Mouse (Mus musculus) megakaryocyte-erythroid progenitor cell, adult 5-6 weeks (primary cell): Measurements from ENCODE around the gene Ccdc137. TPM values are rescaled to one million over a fixed set of nuclear protein-coding genes. Genes with fewer than 3 reads are reported as not detected.
A peak's percentile ranks its signal among the peaks of the same experiment; 100 is the strongest.

Experiments
- ATAC-seq: replicated peaks from 2 replicates; pipeline ENCODE4 v1.8.0; 2016; ENCODE audit warnings: mild to moderate bottlenecking, inconsistent platforms; ENCODE audit not compliant: severe bottlenecking, poor library complexity, low FRiP score, low TSS enrichment
- total RNA-seq, 2 experiments: library from RNA; stranded (forward) in 1 of 2; stranded (reverse) in 1 of 2; fragments of 200-1000, 215-1000 nt in 1 of 2; fragments of >200 nt in 1 of 2; fragmentation: Nextera tagmentation in 1 of 2; gene quantifications; 2 replicates each; pipeline ENCODE4 v1.2.3; 2014 to 2017

Ccdc137 gene
- total RNA-seq, 2 experiments from 2014 or later: 67.6 to 70.0 TPM

DNA sequence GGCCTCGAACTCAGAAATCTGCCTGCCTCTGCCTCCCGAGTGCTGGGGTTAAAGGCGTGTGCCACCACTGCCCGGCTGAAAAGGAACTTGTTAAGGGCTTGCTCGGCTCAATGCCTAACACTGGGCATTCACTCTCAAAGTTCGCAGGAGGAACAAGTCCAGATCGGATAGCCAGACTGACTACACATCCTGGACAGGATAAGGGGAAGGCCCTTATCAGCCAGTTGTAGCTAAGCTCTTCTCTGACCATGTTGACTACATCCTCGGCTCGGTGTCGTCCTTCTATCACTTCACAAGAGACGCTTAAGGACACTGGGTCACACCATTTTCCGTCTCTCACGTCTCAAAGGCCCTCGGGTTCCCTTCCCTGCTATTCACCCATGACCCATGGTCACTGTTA lies 545 bp upstream of the Ccdc137 start:
- peak; percentile 35; the same call in 1 of the 2 replicates for ATAC-seq

DNA sequence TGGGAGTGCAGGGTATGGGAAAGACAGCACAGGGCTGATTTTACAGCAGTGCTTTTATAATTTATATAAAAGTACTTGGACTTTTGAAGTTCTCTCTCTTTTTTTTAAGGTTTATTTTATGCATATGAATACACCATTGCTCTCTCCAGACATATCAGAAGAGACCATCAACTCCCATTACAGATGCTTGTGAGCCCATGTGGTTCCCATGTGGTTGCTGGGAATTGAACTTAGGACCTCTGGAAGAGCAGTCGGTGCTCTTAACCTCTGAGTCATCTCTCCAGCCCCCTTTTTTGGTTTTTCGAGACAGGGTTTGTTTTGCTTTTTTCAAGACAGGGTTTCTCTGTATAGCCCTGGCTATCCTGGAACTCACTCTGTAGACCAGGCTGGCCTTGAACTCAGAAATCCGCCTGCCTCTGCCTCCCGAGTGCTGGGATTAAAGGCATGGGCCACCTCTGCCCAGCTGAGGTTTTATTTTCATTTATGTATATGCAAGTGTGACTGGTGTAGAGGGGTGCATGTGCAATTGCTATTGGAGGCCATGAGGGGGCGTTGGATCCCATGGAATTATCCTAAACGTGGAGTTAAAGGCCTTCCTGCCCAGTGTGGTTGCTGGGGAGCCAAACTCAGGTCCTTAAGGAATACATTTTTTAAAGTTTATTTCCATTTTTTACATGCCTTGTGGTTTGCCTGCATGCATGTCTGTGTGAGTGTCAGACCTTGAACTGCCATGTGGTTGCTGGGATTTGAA lies 1.1 kb downstream of the Ccdc137 start:
- no peak for ATAC-seq

DNA sequence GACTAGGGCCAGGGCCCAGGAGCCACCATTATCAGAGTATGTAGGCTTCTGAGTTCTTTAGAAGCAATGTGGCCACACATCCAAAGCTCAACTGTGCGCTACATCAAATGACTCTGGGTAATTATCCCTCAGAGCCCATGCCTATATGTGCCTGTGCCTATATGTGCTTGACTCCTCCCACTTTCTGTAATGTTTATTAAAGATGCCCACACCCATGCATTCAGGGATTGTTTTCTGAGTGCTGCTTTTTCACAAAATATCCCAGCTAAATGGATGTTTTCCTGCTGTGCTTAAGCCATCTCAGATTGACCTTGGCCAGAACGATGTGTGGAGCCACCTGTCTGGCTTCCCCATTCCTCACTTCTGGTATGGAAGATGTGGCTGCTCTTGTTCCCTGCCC lies 5.6 kb downstream of the Ccdc137 start:
- no peak for ATAC-seq

DNA sequence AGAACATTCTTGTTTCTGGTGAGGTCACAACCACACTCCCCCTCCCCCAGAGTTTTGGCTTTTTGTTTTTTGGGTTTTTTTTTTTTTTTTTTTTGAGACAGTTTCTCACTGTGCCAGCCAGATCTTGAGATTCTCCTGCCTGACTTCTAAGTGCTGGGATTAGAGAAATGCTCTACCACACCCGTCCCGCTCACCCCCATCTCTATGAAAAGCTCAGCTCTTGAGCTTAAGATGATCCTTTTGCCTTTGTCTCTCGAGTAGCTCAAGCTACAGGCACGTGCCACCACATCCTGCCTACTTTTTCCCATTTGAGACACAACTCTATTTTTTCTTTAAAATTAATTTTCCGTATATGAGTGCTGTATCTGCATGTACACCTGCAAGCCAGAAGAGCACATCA lies 6.5 kb downstream of the Ccdc137 start:
- no peak for ATAC-seq

DNA sequence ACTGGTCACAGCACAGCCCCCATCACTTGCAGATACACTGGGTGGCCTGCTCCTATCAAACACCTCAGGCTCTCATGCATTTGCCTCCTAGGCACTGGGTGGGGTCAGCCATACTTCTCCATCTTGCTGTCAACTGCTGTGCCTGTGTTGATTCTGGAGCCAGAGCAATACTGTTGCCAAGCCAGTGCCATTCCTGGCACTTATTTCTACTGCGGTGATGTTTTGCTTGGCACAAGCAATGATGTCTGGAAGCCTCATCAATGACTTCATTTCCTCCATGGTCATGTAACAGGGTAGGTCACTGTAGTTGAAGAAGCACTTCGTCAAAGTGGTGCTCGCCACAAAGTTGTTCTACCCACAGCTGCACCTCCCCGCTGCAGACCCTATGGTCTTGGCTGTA lies 7.6 kb downstream of the Ccdc137 start:
- ATAC-seq: no peak

DNA sequence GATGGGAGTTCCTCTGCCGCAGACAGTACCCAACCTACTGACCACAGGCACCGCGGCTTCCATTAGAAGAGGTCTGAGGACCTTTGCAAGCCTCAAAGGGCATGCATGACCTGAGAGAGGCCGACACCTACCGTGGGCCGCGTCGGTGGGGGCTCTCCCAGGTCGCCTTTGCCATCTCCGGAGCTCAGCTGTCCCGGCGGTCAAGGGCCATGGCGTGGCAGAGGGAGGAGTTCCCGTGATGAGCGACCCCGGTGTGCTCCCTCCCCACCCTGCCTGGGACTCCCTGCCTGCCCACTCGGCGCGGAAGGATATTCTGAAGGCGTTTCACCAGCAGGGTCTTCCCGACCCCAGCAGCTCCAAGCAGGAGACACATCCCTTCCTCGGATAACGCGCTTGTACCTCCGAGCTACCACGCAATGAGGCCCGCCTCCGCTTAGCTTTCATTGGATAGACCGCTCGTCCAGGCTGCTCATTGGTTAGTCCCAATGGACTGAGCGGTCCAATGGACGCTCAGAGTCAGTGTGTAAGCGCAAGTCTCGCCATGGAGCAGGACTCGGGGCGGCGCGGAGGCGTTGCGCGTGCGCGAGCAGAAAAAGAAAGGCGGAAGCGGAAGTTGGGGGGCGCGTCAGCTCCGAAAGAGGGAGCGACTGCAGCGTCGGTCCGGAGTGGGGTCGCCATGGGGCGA lies 9.3 kb downstream of the Ccdc137 start, which contains the start of gene Arl16:
Gene Arl16, minus strand, starts transcription at position 557 of the 685 bp plus-strand sequence.
- ATAC-seq: peak; percentile 98

DNA sequence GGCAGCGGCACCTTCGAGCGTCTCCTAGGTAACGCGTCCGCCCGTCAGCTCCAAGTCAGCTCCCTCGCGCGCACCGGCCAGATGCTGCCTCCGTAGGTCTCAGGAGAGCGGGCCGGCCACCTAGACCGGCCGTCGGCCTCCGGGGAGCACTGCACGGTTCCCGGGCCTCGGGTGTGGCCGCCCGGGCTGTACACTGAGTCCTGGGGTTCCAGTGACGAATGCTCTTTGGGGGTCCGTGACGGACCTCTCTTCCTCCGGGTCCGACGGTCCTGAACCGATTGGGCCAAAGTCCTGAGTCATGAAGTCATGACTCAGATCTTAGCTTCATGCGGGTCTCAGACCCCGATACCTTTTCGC lies 9.8 kb downstream of the Ccdc137 start:
- ATAC-seq: no peak

DNA sequence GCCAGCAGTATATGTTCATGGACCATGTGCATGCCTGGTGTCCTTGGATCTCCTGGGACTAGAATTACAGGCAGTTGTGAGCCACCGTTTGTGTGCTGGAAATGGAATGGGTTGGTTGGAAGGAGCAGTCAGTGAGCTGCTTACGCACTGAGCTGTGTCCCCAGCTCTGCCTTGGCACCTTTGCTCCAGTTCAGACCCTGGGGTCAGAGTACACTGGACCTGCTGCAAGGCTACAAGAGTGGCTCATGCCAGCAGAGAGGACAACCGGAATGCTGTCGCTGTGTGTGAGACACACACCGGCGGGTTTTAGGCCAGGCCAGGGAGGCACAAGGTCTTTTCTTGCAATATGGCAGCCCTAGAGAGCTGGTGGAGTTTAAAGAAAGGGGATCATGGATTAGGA lies 14.1 kb downstream of the Ccdc137 start:
- ATAC-seq: no peak

DNA sequence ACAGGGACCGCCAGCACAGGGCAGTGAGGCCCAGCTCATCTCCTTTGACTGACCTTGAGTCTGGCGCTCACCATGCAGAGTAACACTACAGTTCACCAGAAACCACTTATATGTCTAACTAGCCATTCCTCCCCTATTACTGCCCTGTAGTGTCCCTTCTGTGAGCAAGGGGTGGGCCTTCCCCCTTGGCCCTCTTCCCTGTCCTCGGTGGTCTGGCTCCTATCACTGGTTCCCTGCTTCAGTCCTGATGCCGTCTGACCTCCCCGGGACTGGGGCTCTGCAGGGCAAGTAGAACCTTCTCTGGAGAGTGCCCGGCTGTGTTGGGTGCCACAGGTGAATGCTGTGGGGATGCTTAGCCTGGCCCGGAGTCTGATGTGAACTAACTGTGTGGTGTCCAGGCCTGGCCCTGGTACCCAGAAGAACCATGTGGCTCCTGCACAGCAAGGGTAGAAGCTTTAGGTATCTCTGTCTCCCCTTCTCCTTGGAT lies 25.6 kb downstream of the Ccdc137 start:
- ATAC-seq: no peak

DNA sequence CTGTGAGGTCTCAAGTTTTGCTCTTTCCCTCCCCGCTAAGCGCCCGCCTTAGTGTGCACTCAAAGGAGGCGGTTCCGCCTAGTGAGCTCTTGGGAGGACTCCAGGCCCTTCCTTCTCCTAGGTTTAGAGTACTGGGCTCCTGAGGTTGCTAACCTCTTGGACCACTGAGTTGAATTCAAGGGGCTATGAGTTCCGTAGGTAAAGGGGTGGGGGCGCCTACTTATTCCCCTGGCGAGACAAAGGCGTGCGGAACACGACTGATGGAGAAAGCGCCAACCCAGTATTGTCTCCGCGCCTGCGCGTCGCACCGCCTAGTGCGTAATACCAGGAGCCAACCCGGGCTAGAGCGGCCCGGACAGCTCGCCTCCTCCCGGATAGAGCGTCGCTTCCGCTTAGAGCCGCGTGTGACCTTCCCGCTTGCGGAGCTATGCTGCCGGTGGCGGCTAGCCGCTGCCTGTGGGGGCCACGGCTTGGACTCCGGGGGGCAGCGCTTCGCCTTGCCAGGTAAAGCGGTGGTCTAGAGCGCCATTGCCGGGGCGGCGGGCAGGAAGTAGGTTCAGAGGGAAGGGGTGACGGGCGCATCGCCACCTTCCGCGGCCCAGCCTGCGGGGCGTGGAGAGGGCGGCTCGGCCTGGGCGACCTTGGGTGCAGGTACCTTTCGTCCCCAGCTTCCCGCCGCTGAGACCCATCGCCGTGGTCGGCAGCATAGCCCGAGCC lies 26.5 kb downstream of the Ccdc137 start, which contains the start of gene Mrpl12:
Gene Mrpl12, plus strand, starts transcription at position 349 of the 717 bp plus-strand sequence.
- peak; percentile 85 for ATAC-seq

DNA sequence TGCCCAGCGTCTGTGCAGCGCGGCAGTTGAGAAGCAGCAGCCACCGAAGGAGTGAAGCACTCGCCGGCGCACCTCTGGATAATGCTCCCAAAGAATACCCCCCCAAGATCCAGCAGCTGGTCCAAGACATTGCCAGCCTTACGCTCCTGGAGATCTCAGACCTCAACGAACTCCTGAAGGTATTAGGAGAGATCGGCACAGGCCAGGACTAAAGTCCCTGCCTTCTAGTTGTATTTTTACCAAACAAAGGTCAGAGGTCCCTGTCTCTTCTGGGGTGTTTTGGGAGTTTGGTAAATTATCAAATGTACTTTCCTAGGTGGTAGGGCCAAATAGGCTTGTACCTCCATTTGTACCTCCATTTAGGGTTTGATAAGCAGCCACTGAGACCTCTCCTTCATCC lies 27.3 kb downstream of the Ccdc137 start:
- ATAC-seq: no peak

DNA sequence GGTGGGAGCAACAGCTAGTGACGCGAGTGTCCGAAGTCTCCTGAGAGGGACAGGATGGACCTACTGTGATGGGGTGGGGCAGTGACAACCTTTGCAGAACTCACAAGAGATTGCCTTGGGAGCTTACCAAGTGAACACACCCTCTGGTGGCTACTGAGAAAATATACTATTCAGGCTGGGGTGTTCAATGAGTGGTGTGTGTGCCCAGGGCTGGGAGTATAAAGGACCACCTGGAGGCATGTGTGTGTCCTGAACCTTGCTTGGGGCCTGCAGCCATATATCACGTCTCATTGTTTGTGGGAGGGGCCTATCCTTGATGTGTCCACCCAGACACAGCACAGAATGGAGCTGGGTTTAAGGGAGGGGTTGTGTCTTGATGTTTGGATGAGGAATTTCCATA lies 30.6 kb downstream of the Ccdc137 start:
- no peak for ATAC-seq

DNA sequence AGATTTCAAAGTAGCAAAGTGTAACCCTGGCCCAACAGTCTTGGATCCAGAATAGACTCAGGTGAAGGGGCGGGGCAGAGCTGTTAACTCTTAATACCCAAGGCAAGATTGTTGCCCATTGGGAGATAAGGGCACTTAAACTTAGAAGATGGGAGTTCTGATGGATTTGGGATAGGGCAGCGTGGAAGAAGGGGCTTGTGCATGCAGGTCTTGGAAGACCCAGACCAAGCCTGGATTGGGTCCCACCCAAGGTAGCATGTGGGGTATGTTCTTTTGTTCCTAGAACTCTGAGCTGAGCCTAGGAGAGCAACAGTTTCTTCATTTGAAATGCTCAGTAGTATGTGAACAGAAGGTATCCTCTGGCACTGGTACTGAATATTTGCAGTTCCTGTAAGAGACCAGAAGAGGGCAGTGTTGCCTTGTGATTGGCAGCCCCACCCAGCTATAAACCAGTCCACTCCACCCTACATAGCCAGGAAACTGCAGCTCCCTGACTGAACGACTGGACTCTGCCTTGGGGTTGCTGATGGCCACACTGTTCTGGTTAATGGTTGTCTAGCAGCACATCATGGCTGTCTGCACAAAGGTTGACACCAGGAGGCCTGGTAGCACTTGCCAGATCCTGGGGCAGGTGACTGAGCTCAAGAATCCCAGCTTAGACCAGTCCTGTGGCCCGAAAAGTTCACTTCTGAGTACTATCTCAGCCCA lies 31.3 kb downstream of the Ccdc137 start:
- ATAC-seq: peak; percentile 40

DNA sequence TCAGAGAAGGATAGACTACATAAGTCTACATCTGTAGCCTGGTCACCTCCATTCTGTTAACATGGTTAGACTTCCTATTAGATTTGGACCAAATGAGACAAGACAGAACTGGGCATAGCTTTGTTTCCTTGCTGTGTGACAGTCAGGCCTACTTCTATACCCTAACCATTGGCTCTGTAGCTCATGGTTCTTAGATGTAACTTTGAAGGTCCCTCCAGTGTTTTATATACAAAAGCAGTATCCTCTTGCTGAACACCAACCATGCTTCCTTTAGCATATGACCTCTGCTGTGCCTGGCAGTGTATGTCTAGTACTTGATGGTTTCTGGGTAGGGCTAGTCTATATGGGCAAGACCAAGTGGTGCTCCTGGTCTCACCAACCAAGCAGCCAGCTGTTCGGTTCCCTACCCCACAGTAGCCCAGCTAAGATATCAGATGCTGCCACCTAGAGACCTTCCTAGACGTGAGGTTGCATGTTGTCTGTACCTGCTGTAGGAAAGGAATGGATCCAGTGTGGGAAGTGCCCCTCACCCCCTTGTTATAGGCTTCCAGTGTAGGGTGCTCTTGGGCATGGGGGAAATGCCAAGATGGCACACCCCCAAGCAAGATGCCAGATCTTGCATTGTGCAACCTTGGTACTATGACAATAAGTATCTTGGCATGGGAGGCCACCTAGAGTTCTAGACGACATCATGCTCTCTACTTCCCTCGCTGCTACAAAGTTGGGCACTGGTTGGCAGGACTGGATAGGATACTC lies 32.6 kb downstream of the Ccdc137 start:
- no peak for ATAC-seq

DNA sequence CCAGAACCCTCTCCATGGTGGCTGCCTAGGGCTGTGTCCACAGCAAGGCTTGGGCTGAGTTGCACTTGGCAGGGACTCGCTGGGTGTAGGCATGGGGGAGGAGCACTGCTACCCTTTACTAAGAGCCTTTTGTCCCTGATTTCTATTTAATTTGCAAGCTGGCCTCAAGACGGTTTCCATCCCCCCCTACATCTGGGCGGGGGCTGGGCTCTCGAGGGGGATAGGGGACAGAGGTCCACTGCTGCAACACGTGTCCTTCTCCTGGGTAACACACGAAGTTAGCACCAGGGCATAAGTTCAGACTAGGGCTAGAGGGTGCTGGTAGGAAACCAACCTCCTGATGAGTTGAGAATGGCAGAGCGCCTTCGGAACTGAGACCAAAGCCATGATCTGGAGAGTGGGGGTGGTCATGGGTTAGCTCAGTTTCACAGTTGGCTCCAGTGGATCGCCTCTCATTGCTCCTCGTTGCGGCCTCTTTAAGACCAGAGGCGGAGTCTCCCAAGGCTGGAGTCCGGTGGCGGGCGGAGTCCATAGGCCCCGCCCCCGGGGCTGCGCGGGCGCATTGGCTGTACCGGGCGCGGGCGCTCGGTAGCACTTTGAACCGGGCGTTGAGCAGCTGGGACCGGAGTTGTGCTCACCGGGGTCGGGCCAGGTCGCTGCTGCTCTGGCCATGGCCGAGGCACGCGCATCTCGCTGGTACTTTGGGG lies 33.6 kb downstream of the Ccdc137 start, which contains the start of gene Slc25a10:
Gene Slc25a10, plus strand, starts transcription at position 524 of the 707 bp plus-strand sequence.
- ATAC-seq: peak; percentile 54

DNA sequence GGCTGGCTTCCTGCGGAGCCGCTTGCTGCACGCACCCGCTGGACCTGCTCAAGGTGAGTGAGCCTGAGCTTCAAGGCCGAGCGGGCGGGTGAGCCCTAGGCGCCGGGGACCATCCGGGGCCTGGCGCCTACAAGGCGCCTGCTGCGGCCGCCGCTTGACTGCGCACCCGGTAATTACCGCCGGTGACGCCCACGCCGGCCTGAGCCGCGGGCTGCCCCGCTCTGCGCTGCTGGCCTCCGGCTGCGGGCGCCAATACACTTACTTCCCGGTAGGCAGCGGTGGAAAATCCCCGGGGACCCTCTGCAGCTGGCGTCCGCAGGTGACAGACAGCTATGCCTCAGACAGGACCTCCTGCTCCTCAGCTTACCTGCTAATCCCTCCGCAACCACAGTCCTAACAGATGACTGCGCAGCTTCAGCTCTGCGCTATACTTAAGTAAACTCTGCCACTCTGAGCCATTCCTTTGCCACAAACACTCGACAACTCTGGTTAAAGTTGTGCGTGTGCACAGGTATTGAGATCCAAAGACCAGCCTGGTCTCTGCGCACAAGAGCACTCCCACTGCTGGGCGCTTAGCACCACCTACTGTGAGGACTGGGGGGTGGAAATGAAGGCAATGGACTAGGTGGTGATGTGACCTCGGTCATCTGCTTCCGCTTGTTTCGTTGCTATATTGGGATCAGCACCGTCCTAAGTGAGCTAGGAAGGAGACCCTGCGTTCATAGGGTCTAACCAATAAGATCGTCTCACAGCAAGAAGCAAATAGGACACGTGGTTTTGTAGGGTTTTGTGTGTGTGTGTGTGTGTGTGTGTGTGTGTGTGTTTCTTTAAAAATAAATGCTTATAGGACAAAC lies 34.3 kb downstream of the Ccdc137 start:
- peak; percentile 27; the same call in 1 of the 2 replicates for ATAC-seq

DNA sequence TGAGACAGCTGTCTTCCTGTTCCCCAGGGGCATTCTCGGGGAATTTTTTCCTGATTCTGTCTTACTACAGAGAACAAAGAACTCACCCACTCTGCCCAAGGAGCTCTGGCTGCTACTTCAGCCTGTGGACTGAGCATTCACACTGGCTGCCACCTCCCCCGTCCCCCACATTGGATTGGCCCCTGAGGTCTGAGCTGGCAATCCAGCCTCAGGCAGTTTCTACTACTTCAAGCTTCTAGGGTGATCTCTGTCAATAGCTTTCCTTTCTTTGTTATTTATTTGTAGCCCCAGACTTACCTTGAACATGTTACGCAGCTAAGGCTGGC lies 34.9 kb downstream of the Ccdc137 start:
- ATAC-seq: no peak
